Mouse (Mus musculus) MEL (cell line): ENCODE measurements around the gene Ccdc141.

Source experiments
- CTCF ChIP-seq, 3 experiments: IDR thresholded peaks in 2 of 3; conservative IDR thresholded peaks in 1 of 3; 2 replicates each; pipeline ENCODE4 v1.5.1; 2011 to 2012; ENCODE audit warnings: low read length in 3 of 3, low read depth in 2 of 3, mild to moderate bottlenecking in 2 of 3, improper control_type of control experiment in 1 of 3, inconsistent platforms in 1 of 3, mixed read lengths in 1 of 3, moderate library complexity in 1 of 3; ENCODE audit not compliant: control insufficient read depth in 1 of 3, insufficient read depth in 1 of 3, poor library complexity in 1 of 3, severe bottlenecking in 1 of 3
- GATA1 ChIP-seq: IDR thresholded peaks from 2 replicates; pipeline ENCODE4 v1.6.1; 2011; ENCODE audit warnings: low read depth, low read length, improper control_type of control experiment
- MAX ChIP-seq: IDR thresholded peaks from 2 replicates; pipeline ENCODE4 v1.6.1; 2011; ENCODE audit warnings: low read length, improper control_type of control experiment
- MAZ ChIP-seq: IDR thresholded peaks from 2 replicates; pipeline ENCODE4 v1.6.1; 2012; ENCODE audit warnings: low read depth, mild to moderate bottlenecking, inconsistent platforms, low read length, improper control_type of control experiment
- MEF2A ChIP-seq: IDR thresholded peaks from 2 replicates; pipeline ENCODE4 v1.6.1; 2014; ENCODE audit warnings: low read depth, mild to moderate bottlenecking, inconsistent platforms, low read length, improper control_type of control experiment; ENCODE audit not compliant: poor library complexity, insufficient replicate concordance, severe bottlenecking; ENCODE audit errors: extremely low read depth
- NRF1 ChIP-seq: IDR thresholded peaks from 2 replicates; pipeline ENCODE4 v1.6.1; 2014; ENCODE audit warnings: low read depth, mild to moderate bottlenecking, inconsistent platforms, low read length, improper control_type of control experiment, moderate library complexity; ENCODE audit not compliant: poor library complexity, insufficient read depth, severe bottlenecking
- POLR2A ChIP-seq, 2 experiments: IDR thresholded peaks; 2 replicates each; pipeline ENCODE4 v1.6.1; 2011 to 2012; ENCODE audit warnings: low read length in 2 of 2, mild to moderate bottlenecking in 2 of 2, control low read depth in 1 of 2, improper control_type of control experiment in 1 of 2, low read depth in 1 of 2, moderate library complexity in 1 of 2; ENCODE audit not compliant: control insufficient read depth in 1 of 2, insufficient read depth in 1 of 2, poor library complexity in 1 of 2
- POLR2AphosphoS2 ChIP-seq: IDR thresholded peaks from 2 replicates; pipeline ENCODE4 v1.6.1; 2011; ENCODE audit warnings: low read length, improper control_type of control experiment
- RCOR1 ChIP-seq: IDR thresholded peaks from 2 replicates; pipeline ENCODE4 v1.6.1; 2012; ENCODE audit warnings: low read depth, mild to moderate bottlenecking, inconsistent platforms, low read length, improper control_type of control experiment
- SIN3A ChIP-seq: IDR thresholded peaks from 2 replicates; pipeline ENCODE4 v1.6.1; 2012; ENCODE audit warnings: low read length, improper control_type of control experiment, inconsistent platforms
- SMC3 ChIP-seq: IDR thresholded peaks from 2 replicates; pipeline ENCODE4 v1.6.1; 2011; ENCODE audit warnings: low read depth, low read length, improper control_type of control experiment
- TAL1 ChIP-seq: IDR thresholded peaks from 2 replicates; pipeline ENCODE4 v1.6.1; 2012; ENCODE audit warnings: mild to moderate bottlenecking, inconsistent platforms, low read length, moderate library complexity, mixed read lengths
- USF2 ChIP-seq, 2 experiments: IDR thresholded peaks; 2 replicates each; pipeline ENCODE4 v1.6.1; 2011 to 2012; ENCODE audit warnings: improper control_type of control experiment in 2 of 2, low read length in 2 of 2, borderline replicate concordance in 1 of 2, inconsistent platforms in 1 of 2, low read depth in 1 of 2, mild to moderate bottlenecking in 1 of 2; ENCODE audit not compliant: insufficient read depth in 1 of 2
- ZC3H11A ChIP-seq: IDR thresholded peaks from 2 replicates; pipeline ENCODE4 v1.6.1; 2012; ENCODE audit warnings: low read depth, mild to moderate bottlenecking, inconsistent platforms, low read length, improper control_type of control experiment

DNA sequence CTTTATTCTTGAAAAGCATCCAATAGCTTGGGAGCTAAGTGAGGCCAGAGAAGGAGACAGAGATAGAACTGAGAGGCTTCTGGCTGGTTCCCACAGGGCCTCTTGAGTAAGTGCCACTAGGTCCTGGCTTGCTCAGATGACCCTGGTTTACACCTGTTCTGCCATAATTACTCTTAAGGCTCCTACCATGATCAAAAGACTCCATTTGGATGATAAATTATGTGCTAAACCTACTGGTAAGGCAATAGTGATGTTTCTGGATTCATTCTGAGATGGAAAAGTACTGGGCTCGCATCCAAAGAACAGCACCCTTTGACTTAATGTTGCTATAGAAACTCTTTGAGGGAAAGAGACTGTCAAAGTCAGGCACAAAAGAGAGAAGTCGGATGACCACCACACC lies 3.9 kb upstream of the Ccdc141 start:
- TF ChIP-seq RCOR1 (no peak), MAX (no peak), SIN3A (no peak), SMC3 (no peak), CTCF (IDR thresholded peaks at IDR 0.05 in 2 of 3, conservative IDR thresholded peaks at IDR 0.05 in 1 of 3; ENCODE audit: control insufficient read depth in 1 of 3, insufficient read depth in 1 of 3, low read depth in 2 of 3, low read length in 3 of 3, poor library complexity in 1 of 3, severe bottlenecking in 1 of 3) (no peak), ZC3H11A (no peak), POLR2AphosphoS2 (no peak), POLR2A (IDR thresholded peaks at IDR 0.05; ENCODE audit: control insufficient read depth in 1 of 2, insufficient read depth in 1 of 2, low read depth in 1 of 2, low read length in 2 of 2, poor library complexity in 1 of 2) (no peak), MEF2A (no peak), TAL1 (no peak), NRF1 (no peak), MAZ (no peak), USF2 (IDR thresholded peaks at IDR 0.05; ENCODE audit: borderline replicate concordance in 1 of 2, insufficient read depth in 1 of 2, low read depth in 1 of 2, low read length in 2 of 2) (no peak), GATA1 (no peak)
